8 mouse cellular contexts compared by ENCODE assay signal in the genomic region with DNA sequence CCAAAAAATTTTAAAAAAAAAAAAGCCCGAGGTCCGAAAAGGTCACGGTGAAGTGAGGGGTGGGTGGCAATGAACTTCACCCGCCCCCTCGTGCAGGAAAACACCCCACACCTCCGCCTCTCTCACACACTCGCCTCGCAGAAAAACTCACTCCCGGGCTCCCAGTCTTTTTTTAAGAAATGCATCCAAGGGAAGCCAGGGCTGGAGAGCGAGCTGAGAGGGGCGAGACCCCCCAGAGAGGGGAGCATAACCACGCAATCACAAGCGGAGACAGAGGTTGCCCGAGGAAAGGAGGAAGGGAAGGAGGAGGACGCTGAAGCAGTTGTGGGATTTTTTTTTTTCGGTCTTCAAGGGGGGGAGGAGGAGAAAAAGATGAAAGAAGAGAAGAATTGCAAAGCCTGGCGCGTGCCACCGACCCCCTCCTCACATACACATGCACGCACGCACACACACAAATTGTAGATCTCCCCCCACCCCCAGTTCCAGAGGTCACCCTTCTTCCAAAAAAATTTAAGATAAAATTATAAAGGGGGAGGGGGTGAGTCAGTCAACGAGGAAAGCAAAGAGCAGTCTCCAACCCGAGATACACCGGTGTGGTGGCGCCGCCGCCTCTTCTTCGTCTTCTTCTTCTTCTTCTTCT. TPM values are rescaled to one million over a fixed set of nuclear protein-coding genes. Genes with fewer than 3 reads are reported as not detected.
DNase-seq lines count a peak whose midpoint lies in the region; ATAC-seq lines count a peak whose summit lies in the region.

No protein-coding gene starts in this region.

- H3K27ac ChIP-seq in embryonic facial prominence, embryonic 11.5 days (replicated peaks; ENCODE audit: low read depth, low read length) = peak overlapping the region; percentile 90
- peak overlapping the region; percentile 94 for H3K27ac ChIP-seq in limb, embryonic 12.5 days
- H3K27ac ChIP-seq in neural tube, embryonic 14.5 days (ENCODE audit: low read depth, low read length) = peak overlapping the region; percentile 87

- peak overlapping the region; percentile 92 for H3K9ac ChIP-seq in embryonic facial prominence, embryonic 11.5 days (replicated peaks; ENCODE audit: low read length)
- peak overlapping the region; percentile 88 for H3K9ac ChIP-seq in limb, embryonic 12.5 days (replicated peaks)
- H3K9ac ChIP-seq in neural tube, embryonic 14.5 days (replicated peaks; ENCODE audit: low read depth, low read length) = peak overlapping the region; percentile 89

- under 1% methylated on average over 28 of the region's 28 CpGs for WGBS in embryonic facial prominence, embryonic 11.5 days
- WGBS in limb, embryonic 12.5 days = under 1% methylated on average over 28 of the region's 28 CpGs
- under 1% methylated on average over 28 of the region's 28 CpGs for WGBS in neural tube, embryonic 14.5 days

- no peaks in the 10 kb centered on the region for H3K36me3 ChIP-seq in embryonic facial prominence, embryonic 11.5 days (replicated peaks; ENCODE audit: control insufficient read depth, insufficient read depth, low read depth, low read length)
- H3K36me3 ChIP-seq in limb, embryonic 12.5 days = no peaks in the 10 kb centered on the region
- no peaks in the 10 kb centered on the region for H3K36me3 ChIP-seq in neural tube, embryonic 14.5 days (ENCODE audit: control insufficient read depth, insufficient read depth, low read length)

- H3K9me3 ChIP-seq in embryonic facial prominence, embryonic 11.5 days (replicated peaks; ENCODE audit: control insufficient read depth, low read length) = no peaks in the 10 kb centered on the region
- no peaks in the 10 kb centered on the region for H3K9me3 ChIP-seq in limb, embryonic 12.5 days
- H3K9me3 ChIP-seq in neural tube, embryonic 14.5 days (ENCODE audit: control insufficient read depth, low read length) = no peaks in the 10 kb centered on the region

- no peak; the same call in 1 of the 2 replicates for ATAC-seq in embryonic facial prominence, embryonic 11.5 days (replicated peaks; ENCODE audit: insufficient number of reproducible peaks, low FRiP score, low TSS enrichment, low read depth)
- no peak for ATAC-seq in limb, embryonic 12.5 days (ENCODE audit: insufficient number of reproducible peaks, insufficient read depth, low FRiP score, low TSS enrichment, low read depth)
- peak; percentile 3; the same call in 1 of the 2 replicates for ATAC-seq in neural tube, embryonic 14.5 days (ENCODE audit: low read depth)

- intact Hi-C loops in heart, postnatal 25 days (cut with DNase I) = loop anchor here (5.0 to 10.0 kb wide), 4 partner anchors 55 to 308 kb away; no protein-coding TSS in a partner anchor
- intact Hi-C loops in heart, postnatal 14 days (cut with DNase I) = loop anchor here (5.0 kb wide), 5 partner anchors 55 to 310 kb away; no protein-coding TSS in a partner anchor

- peak overlapping the region; percentile 81 for H3K4me3 ChIP-seq in embryonic facial prominence, embryonic 11.5 days (ENCODE audit: low read depth, low read length)
- peak overlapping the region; percentile 82 for H3K4me3 ChIP-seq in limb, embryonic 12.5 days (replicated peaks)
- peak overlapping the region; percentile 82 for H3K4me3 ChIP-seq in neural tube, embryonic 14.5 days (ENCODE audit: low read depth, low read length)

- no peaks in the 10 kb centered on the region for H3K4me1 ChIP-seq in embryonic facial prominence, embryonic 11.5 days (ENCODE audit: control insufficient read depth, insufficient read depth, low read length)
- H3K4me1 ChIP-seq in limb, embryonic 12.5 days (replicated peaks) = peaks cover 19% of the 10 kb centered on the region
- peaks cover 15% of the 10 kb centered on the region for H3K4me1 ChIP-seq in neural tube, embryonic 14.5 days (ENCODE audit: control insufficient read depth, insufficient read depth, low read length)

- H3K27me3 ChIP-seq in embryonic facial prominence, embryonic 11.5 days (ENCODE audit: control insufficient read depth, insufficient read depth, low read length) = no peaks in the 10 kb centered on the region
- no peaks in the 10 kb centered on the region for H3K27me3 ChIP-seq in limb, embryonic 12.5 days
- no peaks in the 10 kb centered on the region for H3K27me3 ChIP-seq in neural tube, embryonic 14.5 days (ENCODE audit: control insufficient read depth, insufficient read depth, low read length)

- DNase-seq in heart, adult 11 months = peak; percentile 92
- DNase-seq in heart, postnatal 25 days (ENCODE audit: low spot score) = no peak
- peak; percentile 21 for DNase-seq in ZHBTc4 (ENCODE audit: low read depth, low spot score)
- DNase-seq in embryonic facial prominence, embryonic 11.5 days (ENCODE audit: low spot score) = peak; percentile 62
- peak; percentile 15 to 22 for DNase-seq in heart, postnatal 14 days
- DNase-seq in natural killer cell, adult 2 months (ENCODE audit: low spot score in 2 of 2) = no peak

- peak overlapping the region; percentile 60 for H3K4me2 ChIP-seq in embryonic facial prominence, embryonic 11.5 days (ENCODE audit: low read depth, low read length)
- H3K4me2 ChIP-seq in limb, embryonic 12.5 days = peak overlapping the region; percentile 71
- peak overlapping the region; percentile 62 for H3K4me2 ChIP-seq in neural tube, embryonic 14.5 days (ENCODE audit: low read depth, low read length)

RNA-seq across cellular contexts. Expression of gene Auts2, which starts 0.6 kb away (rescaled TPM):
- total RNA-seq in heart, postnatal 25 days (2021) = 10 to 100 TPM; 33.6 to 43.8 TPM
- 30.5 and 35.4 TPM in 2 replicates for polyA plus RNA-seq in embryonic facial prominence, embryonic 11.5 days (2014; fragmentation: Nextera tagmentation; extraction: Ambion mirVana)
- total RNA-seq in heart, postnatal 14 days (2021) = 10 to 100 TPM; 43.1 to 47.3 TPM
- 61.5 and 66.4 TPM in 2 replicates for polyA plus RNA-seq in limb, embryonic 12.5 days (2016; fragmentation: Nextera tagmentation; extraction: Ambion mirVana)
- polyA plus RNA-seq in neural tube, embryonic 14.5 days (2014; fragmentation: Nextera tagmentation; extraction: Ambion mirVana) = 82.5 and 87.8 TPM in 2 replicates

Comparison
In these comparisons a context has a peak if more than half of its experiments do, and no peak if none do; other contexts are left out.
1. DNase-seq: peak in heart, adult 11 months (single experiment), ZHBTc4 (single experiment), embryonic facial prominence, embryonic 11.5 days (single experiment) and heart, postnatal 14 days (2 of 2); none in heart, postnatal 25 days (single experiment) and natural killer cell, adult 2 months (0 of 2).
2. Peak in every context shown above with its lines, with median percentiles within 50 percentile points of each other: H3K27ac ChIP-seq, H3K4me2 ChIP-seq, H3K4me3 ChIP-seq and H3K9ac ChIP-seq.